Mouse (Mus musculus) cerebellum, adult 2 months (tissue): Measurements from ENCODE around the gene Sdk1.

Source experiments
- CTCF ChIP-seq: fragments of 200-500 bp; IDR thresholded peaks from 2 replicates; pipeline ENCODE4 v1.5.1; 2011; ENCODE audit warnings: low read depth, mild to moderate bottlenecking, control low read depth, low read length, moderate library complexity, borderline replicate concordance; ENCODE audit not compliant: insufficient read depth
- POLR2A ChIP-seq: fragments of 200-500 bp; IDR thresholded peaks from 2 replicates; pipeline ENCODE4 v1.6.1; 2011; ENCODE audit warnings: low read length, control low read depth, borderline replicate concordance; ENCODE audit not compliant: insufficient read depth

- TF ChIP-seq CTCF = no peak
- no peak for TF ChIP-seq POLR2A
Observed at GRCm38 (mm10) chr5:141558731-141559130, 317.4 kb downstream of the Sdk1 start.
